Mouse (Mus musculus) kidney, adult 2 months (tissue): ENCODE measurements around the gene Zbtb20. TPM values are rescaled to one million over a fixed set of nuclear protein-coding genes. Genes with fewer than 3 reads are reported as not detected.

ENCODE experiments used
- DNase-seq: peaks from one replicate; pipeline ENCODE4 v3.0.0; 2021
- H3K27ac ChIP-seq: fragments of 200-500 bp; 2 replicates; pipeline ENCODE4 v1.5.1; 2012; ENCODE audit warnings: low read depth, low read length, control low read depth, inconsistent platforms; ENCODE audit not compliant: insufficient read depth
- H3K27me3 ChIP-seq: fragments of 200-500 bp; replicated peaks from 2 replicates; pipeline ENCODE4 v1.6.1; 2012; ENCODE audit warnings: mild to moderate bottlenecking, moderate library complexity, low read length, inconsistent platforms; ENCODE audit not compliant: control insufficient read depth, insufficient read depth
- H3K36me3 ChIP-seq: fragments of 200-500 bp; 2 replicates; pipeline ENCODE4 v1.6.1; 2012; ENCODE audit warnings: mild to moderate bottlenecking, moderate library complexity, low read length, inconsistent platforms; ENCODE audit not compliant: control insufficient read depth, insufficient read depth
- H3K4me1 ChIP-seq: fragments of 200-500 bp; 2 replicates; pipeline ENCODE4 v1.6.1; 2011; ENCODE audit warnings: low read length; ENCODE audit not compliant: control insufficient read depth, insufficient read depth
- H3K4me3 ChIP-seq: fragments of 200-500 bp; 2 replicates; pipeline ENCODE4 v1.5.1; 2011; ENCODE audit warnings: mild to moderate bottlenecking, low read depth, low read length, control low read depth; ENCODE audit not compliant: insufficient read depth
- CTCF ChIP-seq: fragments of 200-500 bp; conservative IDR thresholded peaks from 2 replicates; pipeline ENCODE4 v1.5.1; 2011; ENCODE audit warnings: low read depth, mild to moderate bottlenecking, control low read depth, low read length, moderate library complexity, mixed read lengths; ENCODE audit not compliant: insufficient read depth, insufficient read length
- POLR2A ChIP-seq: fragments of 200-500 bp; IDR thresholded peaks from one replicate; pipeline ENCODE4 v1.6.1; 2011; ENCODE audit warnings: low read depth, low read length, control low read depth
- WGBS: fragments of 180-500 bp; shearing (Covaris S2); methylation state at CpG from one replicate; pipeline ENCODE4 v1.1.7; 2018; 5-methylcytosine and 5-hydroxymethylcytosine counted together
- polyA plus RNA-seq: library from polyadenylated mRNA; depleted of rRNA; stranded (reverse); fragments of >200 nt; gene quantifications from 2 replicates; pipeline ENCODE4 v1.2.3, GENCODE M21; 2012

The Zbtb20 gene
- polyA plus RNA-seq, 1 experiment = 25.1 TPM

- Histone ChIP-seq H3K4me1 (peaks cover 5% of the 10 kb centered on the region), H3K4me3 (no peak overlapping the region), H3K27me3 (no peaks in the 10 kb centered on the region), H3K36me3 (peaks cover 3% of the 10 kb centered on the region; the same call in 1 of the 2 replicates), H3K27ac (no peak overlapping the region)
- DNase-seq = no peak
- TF ChIP-seq CTCF (no peak), POLR2A (no peak)
- 88% methylated on average over 3 of the region's 3 CpGs for WGBS
Observed at GRCm38 (mm10) chr16:43471060-43471459, 595.4 kb downstream of the Zbtb20 start.

- no peak for DNase-seq
- WGBS = 83% methylated on average over 11 of the region's 11 CpGs
- no peak for TF ChIP-seq POLR2A
- no peak for TF ChIP-seq CTCF
- Histone ChIP-seq H3K36me3 (peaks cover 3% of the 10 kb centered on the region; the same call in 1 of the 2 replicates), H3K4me3 (no peak overlapping the region), H3K4me1 (peaks cover 4% of the 10 kb centered on the region), H3K27ac (no peak overlapping the region), H3K27me3 (no peaks in the 10 kb centered on the region)
Observed at GRCm38 (mm10) chr16:43474941-43475728, 599.5 kb downstream of the Zbtb20 start.

GRCm38 (mm10) chr16:43476921-43477320 is 601.2 kb downstream of the Zbtb20 start:
- Histone ChIP-seq H3K4me3 (no peak overlapping the region), H3K27ac (no peak overlapping the region), H3K4me1 (peaks cover 4% of the 10 kb centered on the region), H3K27me3 (no peaks in the 10 kb centered on the region), H3K36me3 (peaks cover 3% of the 10 kb centered on the region; the same call in 1 of the 2 replicates)
- no peak for DNase-seq
- WGBS = 92% methylated on average over 3 of the region's 3 CpGs
- TF ChIP-seq POLR2A = no peak
- TF ChIP-seq CTCF = no peak

DNA sequence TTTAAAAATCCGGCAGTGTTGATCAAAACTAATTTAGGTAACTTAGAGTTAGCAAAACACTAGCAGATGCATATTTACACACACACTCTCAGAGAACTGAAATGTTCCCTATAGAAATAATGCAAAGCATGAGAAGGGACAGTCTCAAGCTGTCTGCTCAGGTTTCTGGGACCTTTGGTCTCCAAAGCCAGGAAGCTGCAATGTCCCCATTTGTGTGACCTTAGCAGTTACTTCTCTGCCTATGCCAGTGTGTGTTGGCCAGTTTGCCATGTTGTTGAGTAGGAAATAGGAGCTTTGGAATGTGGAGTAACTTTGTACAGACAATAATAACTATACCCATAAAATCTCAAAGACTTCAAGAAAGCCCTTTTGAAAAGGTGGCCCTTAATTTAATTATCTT is 602.7 kb downstream of the Zbtb20 start:
- WGBS = 60% methylated on average over 1 of the region's 1 CpGs
- H3K27me3 ChIP-seq = no peaks in the 10 kb centered on the region
- peaks cover 3% of the 10 kb centered on the region; the same call in 1 of the 2 replicates for H3K36me3 ChIP-seq
- TF ChIP-seq CTCF = no peak
- no peak for TF ChIP-seq POLR2A
- H3K4me1 ChIP-seq = peaks cover 4% of the 10 kb centered on the region
- no peak for DNase-seq
- no peak overlapping the region for H3K4me3 ChIP-seq
- H3K27ac ChIP-seq = no peak overlapping the region

DNA sequence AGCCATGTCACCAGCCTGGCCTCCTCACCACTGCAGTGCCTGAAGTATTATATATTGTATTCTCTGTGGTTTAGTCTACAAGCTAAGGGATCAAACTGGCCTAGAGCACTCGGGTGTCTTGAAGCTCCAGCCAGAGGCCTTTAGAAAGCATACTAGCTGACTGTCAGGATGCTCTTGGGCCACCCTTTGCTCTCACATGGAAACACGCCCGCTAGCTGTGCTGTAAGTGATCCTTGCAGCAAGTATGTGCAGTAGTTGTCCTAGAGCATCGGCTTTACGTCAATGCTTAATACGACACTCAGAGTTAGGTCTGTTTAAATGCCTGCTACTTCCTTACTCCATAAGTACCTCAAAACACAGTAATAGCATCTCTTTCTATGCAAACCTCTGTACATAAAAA is 604.9 kb downstream of the Zbtb20 start:
- Histone ChIP-seq H3K4me3 (no peak overlapping the region), H3K27ac (no peak overlapping the region), H3K27me3 (no peaks in the 10 kb centered on the region), H3K36me3 (peaks cover 3% of the 10 kb centered on the region; the same call in 1 of the 2 replicates), H3K4me1 (peaks cover 4% of the 10 kb centered on the region)
- TF ChIP-seq CTCF (no peak), POLR2A (no peak)
- 77% methylated on average over 6 of the region's 6 CpGs for WGBS
- DNase-seq = no peak

DNA sequence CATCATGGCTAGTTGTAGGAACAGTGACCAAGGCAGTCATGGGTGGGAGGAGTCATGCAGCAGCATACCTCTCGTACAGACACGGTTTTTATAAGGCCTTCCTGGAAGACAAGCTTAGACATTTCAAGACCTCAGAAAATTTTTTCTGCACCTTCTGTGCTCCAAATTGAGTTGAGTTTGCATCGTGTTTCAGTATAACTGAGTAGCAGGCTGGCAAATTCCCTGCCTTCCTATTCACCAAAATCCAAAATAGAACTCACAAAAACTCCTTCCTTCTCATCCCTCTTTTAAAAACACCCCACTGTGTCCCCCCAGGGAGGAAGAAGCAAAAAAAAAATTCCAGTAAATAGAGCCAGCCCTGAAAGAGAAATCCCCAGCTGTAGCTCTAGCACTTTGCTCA is 606.4 kb downstream of the Zbtb20 start:
- peaks cover 1% of the 10 kb centered on the region for H3K4me1 ChIP-seq
- no peak overlapping the region for H3K27ac ChIP-seq
- whole genome bisulfite sequencing = 63% methylated on average over 3 of the region's 3 CpGs
- no peak overlapping the region for H3K4me3 ChIP-seq
- TF ChIP-seq POLR2A (no peak), CTCF (no peak)
- no peaks in the 10 kb centered on the region for H3K36me3 ChIP-seq
- no peak for DNase-seq
- no peaks in the 10 kb centered on the region for H3K27me3 ChIP-seq

GRCm38 (mm10) chr16:43482738-43483137 is 607.1 kb downstream of the Zbtb20 start:
- H3K27me3 ChIP-seq = no peaks in the 10 kb centered on the region
- H3K4me1 ChIP-seq = no peaks in the 10 kb centered on the region; the same call in 1 of the 2 replicates
- no peak for TF ChIP-seq CTCF
- no peak for TF ChIP-seq POLR2A
- WGBS = 83% methylated on average over 2 of the region's 2 CpGs
- H3K4me3 ChIP-seq = no peak overlapping the region
- H3K36me3 ChIP-seq = no peaks in the 10 kb centered on the region
- DNase-seq = no peak
- no peak overlapping the region for H3K27ac ChIP-seq
